Mouse (Mus musculus) forebrain, postnatal 0 days (tissue): ENCODE results near the gene Fads2. TPM values are rescaled to one million over a fixed set of nuclear protein-coding genes. Genes with fewer than 3 reads are reported as not detected.

Experiments
- ATAC-seq: fragments of 200-750 bp; cut with Nextera tagmentation; 2 replicates; pipeline ENCODE4 v1.8.0; 2017; ENCODE audit warnings: mild to moderate bottlenecking, moderate library complexity
- DNase-seq: peaks from one replicate; pipeline ENCODE4 v3.0.0-alpha.2; 2015
- H3K27ac ChIP-seq: fragments of 300-500 bp; sonication (generic); 2 replicates; pipeline ENCODE4 v1.5.1; 2014; ENCODE audit warnings: low read depth, mild to moderate bottlenecking, antibody characterized with exemption, low read length, moderate library complexity, mixed read lengths
- H3K27me3 ChIP-seq: fragments of 300-500 bp; sonication (generic); 2 replicates; pipeline ENCODE4 v1.6.1; 2014; ENCODE audit warnings: mild to moderate bottlenecking, low read length, mixed read lengths; ENCODE audit not compliant: insufficient read depth
- H3K36me3 ChIP-seq: fragments of 300-500 bp; sonication (generic); 2 replicates; pipeline ENCODE4 v1.6.1; 2014; ENCODE audit warnings: mild to moderate bottlenecking, moderate library complexity; ENCODE audit not compliant: insufficient read depth
- H3K4me1 ChIP-seq: fragments of 300-500 bp; sonication (generic); 2 replicates; pipeline ENCODE4 v1.6.1; 2014; ENCODE audit warnings: antibody characterized with exemption; ENCODE audit not compliant: insufficient read depth
- H3K4me2 ChIP-seq: fragments of 300-500 bp; sonication (generic); 2 replicates; pipeline ENCODE4 v1.6.1; 2014; ENCODE audit warnings: low read depth, mild to moderate bottlenecking, moderate library complexity
- H3K4me3 ChIP-seq: fragments of 300-500 bp; sonication (generic); 2 replicates; pipeline ENCODE4 v1.5.1; 2014; ENCODE audit warnings: low read depth, low read length, mixed read lengths
- H3K9ac ChIP-seq: fragments of 300-500 bp; sonication (generic); 2 replicates; pipeline ENCODE4 v1.6.1; 2014; ENCODE audit warnings: mild to moderate bottlenecking
- H3K9me3 ChIP-seq: fragments of 300-500 bp; sonication (generic); 2 replicates; pipeline ENCODE4 v1.6.1; 2016; ENCODE audit warnings: low read length
- CTCF ChIP-seq: sonication (generic); IDR thresholded peaks from 2 replicates; pipeline ENCODE4 v1.5.1; 2016; ENCODE audit warnings: antibody characterized with exemption, control low read depth, low read depth
- WGBS: fragments of 180-500 bp; shearing (Covaris S2); extraction: QIAGEN DNeasy Blood & Tissue Kit; methylation state at CpG from one replicate; pipeline ENCODE4 v1.1.7; 2014; 5-methylcytosine and 5-hydroxymethylcytosine counted together
- polyA plus RNA-seq: library from polyadenylated mRNA; unstranded; fragments of >200 nt; fragmentation: Nextera tagmentation; extraction: Ambion mirVana; gene quantifications from 2 replicates; pipeline ENCODE4 v1.2.1, GENCODE M21; 2015
- total RNA-seq: library from RNA; depleted of rRNA; stranded (reverse); fragments of >200 nt; gene quantifications from 2 replicates; pipeline ENCODE4 v1.2.3, GENCODE M21; 2014

Fads2 gene
- total and polyA plus RNA-seq, 2 experiments from 2014 or later: 248 to 249 TPM

DNA sequence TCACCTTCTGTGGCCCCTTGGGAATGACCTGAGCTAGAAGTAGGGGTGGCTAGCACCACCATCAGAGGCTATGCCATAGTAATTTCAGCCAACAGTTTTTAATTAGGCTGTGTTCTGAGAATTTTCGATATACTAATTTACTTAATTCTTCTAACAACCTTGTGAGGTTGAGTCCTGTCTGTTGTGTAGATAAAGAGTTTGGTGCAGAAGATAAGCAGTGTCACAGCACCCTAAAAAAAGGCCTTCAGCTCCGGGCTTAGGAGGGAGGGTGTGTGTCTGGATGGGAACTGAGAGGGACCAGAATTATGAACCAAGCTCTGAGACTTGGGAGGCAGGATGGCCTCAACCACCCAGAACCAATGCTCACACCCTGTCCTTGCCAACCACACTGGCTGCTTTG lies 55.8 kb downstream of the Fads2 start:
- ATAC-seq (no peak), DNase-seq (no peak)
- Histone ChIP-seq H3K9me3 (no peaks in the 10 kb centered on the region), H3K27ac (no peak overlapping the region), H3K4me2 (no peak overlapping the region), H3K9ac (no peak overlapping the region), H3K27me3 (no peaks in the 10 kb centered on the region), H3K4me1 (peaks cover 19% of the 10 kb centered on the region; the same call in 1 of the 2 replicates), H3K36me3 (no peaks in the 10 kb centered on the region), H3K4me3 (no peak overlapping the region)
- 70% methylated on average over 2 of the region's 2 CpGs for WGBS
- no peak for TF ChIP-seq CTCF

DNA sequence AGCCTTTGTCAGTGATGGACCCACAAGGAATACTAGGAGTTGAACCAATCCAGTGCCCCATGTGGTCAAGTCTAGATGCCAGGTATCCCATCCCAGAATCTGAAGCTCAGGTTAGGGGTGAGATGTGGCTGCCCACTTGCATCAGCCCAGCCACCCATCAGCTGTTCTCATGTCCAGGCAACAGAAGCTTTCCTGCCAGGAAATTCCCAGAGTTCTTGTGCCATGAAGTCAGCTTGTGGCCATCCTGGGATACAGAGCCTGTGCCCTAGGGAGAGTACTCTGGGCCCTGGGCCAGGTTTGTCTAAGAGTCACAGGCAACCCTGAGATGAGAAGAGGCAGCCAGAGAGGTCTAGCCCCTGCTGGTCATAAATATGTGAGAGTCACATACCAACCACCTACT lies 57.9 kb downstream of the Fads2 start:
- Histone ChIP-seq H3K9ac (no peak overlapping the region), H3K27me3 (no peaks in the 10 kb centered on the region), H3K4me3 (no peak overlapping the region), H3K4me1 (peaks cover 19% of the 10 kb centered on the region; the same call in 1 of the 2 replicates), H3K9me3 (no peaks in the 10 kb centered on the region), H3K36me3 (no peaks in the 10 kb centered on the region), H3K4me2 (no peak overlapping the region), H3K27ac (no peak overlapping the region)
- no peak for TF ChIP-seq CTCF
- ATAC-seq (no peak), DNase-seq (no peak)

DNA sequence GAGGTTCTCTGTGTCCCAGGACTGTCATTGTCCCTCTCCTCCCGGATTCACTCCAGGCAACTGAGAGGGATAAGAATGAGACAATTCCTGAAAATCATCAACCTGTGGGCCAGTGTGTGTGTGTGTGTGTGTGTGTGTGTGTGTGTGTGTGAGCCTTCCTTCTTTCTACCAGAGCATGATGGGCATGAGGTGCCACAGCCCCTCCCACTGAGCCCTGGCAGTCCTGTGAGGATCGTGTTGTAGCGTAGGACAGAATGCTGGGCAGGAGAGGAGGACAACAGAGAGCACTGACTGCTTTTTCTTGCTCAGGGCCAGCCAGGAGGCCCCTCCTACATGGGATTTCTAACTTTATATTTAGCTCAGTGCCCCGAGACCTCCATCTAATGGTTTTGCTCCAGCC lies 58.7 kb downstream of the Fads2 start:
- no peak for DNase-seq
- no peak for TF ChIP-seq CTCF
- H3K4me3 ChIP-seq: peak overlapping the region; percentile 64
- no peak overlapping the region for H3K27ac ChIP-seq
- no peaks in the 10 kb centered on the region for H3K27me3 ChIP-seq
- H3K9me3 ChIP-seq: no peaks in the 10 kb centered on the region
- WGBS: 69% methylated on average over 4 of the region's 4 CpGs
- H3K4me1 ChIP-seq: peaks cover 19% of the 10 kb centered on the region; the same call in 1 of the 2 replicates
- no peaks in the 10 kb centered on the region for H3K36me3 ChIP-seq
- peak overlapping the region; percentile 69 for H3K4me2 ChIP-seq
- no peak for ATAC-seq
- H3K9ac ChIP-seq: peak overlapping the region; percentile 70; the same call in 1 of the 2 replicates

DNA sequence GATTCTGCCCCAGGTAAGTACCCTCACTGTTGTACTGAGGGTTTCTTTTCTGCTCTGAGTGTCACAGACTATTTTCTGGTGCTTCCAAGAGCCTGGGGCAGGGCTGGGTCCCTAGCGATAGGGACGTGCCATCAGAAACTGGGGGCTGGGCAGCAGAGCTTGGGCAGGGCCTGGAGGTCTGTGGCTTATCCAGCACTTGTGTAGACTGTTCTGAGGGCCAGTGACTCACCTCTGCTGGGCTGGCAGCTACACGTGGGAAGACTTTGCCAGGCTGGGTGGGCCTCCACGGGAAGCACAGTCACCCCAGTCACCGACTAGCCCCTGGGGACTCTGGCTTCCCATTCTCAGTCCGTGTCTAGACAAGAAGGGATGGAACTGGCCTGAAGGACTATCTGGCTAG lies 59.3 kb downstream of the Fads2 start:
- no peak for TF ChIP-seq CTCF
- Histone ChIP-seq H3K4me3 (peak overlapping the region; percentile 64), H3K9me3 (no peaks in the 10 kb centered on the region), H3K9ac (peak overlapping the region; percentile 70), H3K27me3 (no peaks in the 10 kb centered on the region), H3K4me1 (peaks cover 19% of the 10 kb centered on the region; the same call in 1 of the 2 replicates), H3K36me3 (no peaks in the 10 kb centered on the region), H3K4me2 (peak overlapping the region; percentile 69), H3K27ac (no peak overlapping the region)
- peak; percentile 21; the same call in 1 of the 2 replicates for ATAC-seq
- no peak for DNase-seq
- 50% methylated on average over 6 of the region's 6 CpGs for WGBS

DNA sequence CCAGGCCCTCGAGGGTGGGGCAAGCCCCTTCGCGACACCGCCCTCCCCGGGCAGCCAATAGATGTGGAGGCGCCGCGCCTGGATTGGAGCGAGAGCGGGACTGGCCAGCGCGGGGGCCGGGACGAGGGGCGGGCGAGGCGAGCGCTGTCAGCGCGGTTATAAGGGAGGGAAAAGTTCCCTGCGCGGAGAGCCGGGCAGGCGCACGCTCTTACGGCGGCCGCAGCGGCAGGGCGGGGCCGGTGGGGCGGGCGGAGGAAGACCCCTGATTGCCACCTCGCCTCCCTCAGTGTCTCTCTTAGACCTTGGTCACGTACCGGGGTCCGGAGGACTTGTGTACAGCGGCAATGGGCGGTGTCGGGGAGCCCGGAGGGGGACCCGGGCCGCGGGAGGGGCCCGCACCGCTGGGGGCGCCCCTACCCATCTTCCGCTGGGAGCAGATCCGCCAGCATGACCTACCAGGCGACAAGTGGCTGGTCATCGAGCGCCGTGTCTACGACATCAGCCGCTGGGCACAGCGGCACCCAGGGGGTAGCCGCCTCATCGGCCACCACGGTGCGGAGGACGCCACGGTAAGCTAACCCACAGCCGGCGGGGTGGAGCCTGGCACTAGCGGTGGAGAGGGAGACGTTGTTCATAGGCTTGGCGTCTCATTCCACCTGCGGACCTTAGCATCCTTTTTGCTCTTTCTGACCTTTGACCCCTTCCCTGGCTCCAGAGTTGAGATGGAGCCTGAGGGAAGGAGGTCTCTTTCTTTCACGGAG lies 60.0 kb downstream of the Fads2 start, which contains the start of gene Fads3:
Gene Fads3, plus strand, starts transcription at position 182 of the 761 bp plus-strand sequence.
- Histone ChIP-seq H3K27me3 (no peaks in the 10 kb centered on the region), H3K9me3 (no peaks in the 10 kb centered on the region), H3K36me3 (no peaks in the 10 kb centered on the region), H3K4me1 (peaks cover 19% of the 10 kb centered on the region; the same call in 1 of the 2 replicates), H3K4me3 (peak within 1 kb of the TSS; percentile 64), H3K9ac (peak within 1 kb of the TSS; percentile 70), H3K4me2 (peak within 1 kb of the TSS; percentile 69), H3K27ac (peak within 1 kb of the TSS; percentile 51; the same call in 1 of the 2 replicates)
- peak; percentile 19; the same call in 1 of the 2 replicates for TF ChIP-seq CTCF
- DNase-seq: peak; percentile 66
- 2% methylated on average over 62 of the region's 69 CpGs for WGBS
- ATAC-seq: peak; percentile 87

DNA sequence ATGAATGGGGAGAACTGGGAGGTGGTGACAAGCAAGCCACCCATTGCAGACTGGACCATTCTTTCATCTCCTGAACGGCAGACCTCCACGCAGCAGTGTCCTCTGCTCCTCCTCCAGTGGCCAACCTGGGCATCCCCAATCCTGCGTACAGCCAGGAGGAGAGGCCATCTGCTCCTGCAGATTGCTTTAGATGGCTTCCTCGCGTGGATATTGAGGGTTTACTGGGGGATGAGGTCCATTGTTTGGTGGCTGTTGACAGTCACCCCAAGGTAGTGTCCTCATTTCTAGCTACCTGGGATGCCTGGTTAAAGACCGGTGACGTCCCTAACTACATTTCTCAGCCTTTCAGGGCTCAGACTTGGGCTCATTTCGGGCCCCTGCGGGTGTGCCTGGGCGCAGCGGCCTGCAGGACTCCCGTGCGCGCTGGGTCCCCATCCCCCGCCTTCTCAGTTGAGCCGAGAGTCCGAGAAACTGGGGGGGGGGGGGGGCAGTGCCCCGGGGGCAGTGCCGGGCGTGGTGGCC lies 60.6 kb downstream of the Fads2 start:
- WGBS: 4% methylated on average over 19 of the region's 20 CpGs
- DNase-seq (peak; percentile 57), ATAC-seq (peak; percentile 44)
- H3K9ac ChIP-seq: peak overlapping the region; percentile 70
- TF ChIP-seq CTCF: 0 out of 2 replicates have a peak, but pooled peaks have one; percentile 2
- H3K27ac ChIP-seq: peak overlapping the region; percentile 51; the same call in 1 of the 2 replicates
- H3K4me3 ChIP-seq: peak overlapping the region; percentile 64
- peaks cover 19% of the 10 kb centered on the region; the same call in 1 of the 2 replicates for H3K4me1 ChIP-seq
- H3K36me3 ChIP-seq: no peaks in the 10 kb centered on the region
- H3K9me3 ChIP-seq: no peaks in the 10 kb centered on the region
- peak overlapping the region; percentile 69 for H3K4me2 ChIP-seq
- no peaks in the 10 kb centered on the region for H3K27me3 ChIP-seq

DNA sequence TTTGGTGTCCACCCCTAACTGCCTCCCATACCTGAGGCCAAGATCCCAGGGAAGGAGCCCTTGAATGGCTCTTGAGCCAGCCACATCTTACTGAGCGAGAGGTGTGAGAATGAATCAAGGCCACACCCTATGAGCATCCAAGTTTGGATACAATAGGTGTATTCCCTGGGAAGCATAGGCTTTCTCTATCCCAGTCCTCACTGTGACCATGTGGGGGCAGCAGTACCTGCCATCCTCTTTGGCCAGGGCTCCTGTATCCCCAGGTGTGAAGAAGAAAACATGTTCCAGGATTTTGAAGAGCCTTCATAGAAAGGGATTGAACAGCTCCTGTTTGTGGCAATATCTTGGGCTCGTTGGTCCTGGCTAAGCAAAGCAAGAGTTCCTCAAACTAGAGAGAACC lies 61.9 kb downstream of the Fads2 start:
- no peaks in the 10 kb centered on the region for H3K9me3 ChIP-seq
- peak; percentile 31 for TF ChIP-seq CTCF

More for the DNA sequence above, 61.9 kb downstream of the Fads2 start:
- no peak overlapping the region for H3K4me3 ChIP-seq
- no peak overlapping the region for H3K9ac ChIP-seq
- no peak overlapping the region for H3K4me2 ChIP-seq
- no peaks in the 10 kb centered on the region for H3K27me3 ChIP-seq
- no peak for DNase-seq
- no peak for ATAC-seq
- no peaks in the 10 kb centered on the region for H3K36me3 ChIP-seq
- 89% methylated on average over 2 of the region's 2 CpGs for WGBS
- H3K4me1 ChIP-seq: peaks cover 19% of the 10 kb centered on the region; the same call in 1 of the 2 replicates
- no peak overlapping the region for H3K27ac ChIP-seq
